Comparison of ENCODE assay signal across 8 mouse cellular contexts in genomic region chr9:50696851-50697705, GRCm38 (mm10). TPM values are rescaled to one million over a fixed set of nuclear protein-coding genes. Genes with fewer than 3 reads are reported as not detected.
DNase-seq lines count a peak whose midpoint lies in the region; ATAC-seq and TF ChIP-seq lines count a peak whose summit lies in the region.

No protein-coding gene starts in this region.

- no peak for DNase-seq in lung, adult 2 months
- DNase-seq in lung, postnatal 10 days = no peak
- no peak for DNase-seq in embryonic facial prominence, embryonic 14.5 days (ENCODE audit: low spot score)
- DNase-seq in left cerebral cortex, postnatal 25 days (ENCODE audit: low spot score in 2 of 2) = no peak
- DNase-seq in kidney, adult 2 months = no peak
- DNase-seq in right cerebral cortex, adult 2 months (ENCODE audit: low spot score in 2 of 2) = no peak

- H3K4me3 ChIP-seq in lung, adult 2 months (replicated peaks; ENCODE audit: extremely low read depth, low read depth, low read length) = peak overlapping the region; percentile 13
- peak overlapping the region; percentile 56 for H3K4me3 ChIP-seq in embryonic facial prominence, embryonic 14.5 days (ENCODE audit: low read depth, low read length)
- peak overlapping the region; percentile 32 for H3K4me3 ChIP-seq in intestine, postnatal 0 days (ENCODE audit: low read depth, low read length)
- peak overlapping the region; percentile 67 for H3K4me3 ChIP-seq in neural tube, embryonic 14.5 days (ENCODE audit: low read depth, low read length)
- no peak overlapping the region for H3K4me3 ChIP-seq in kidney, adult 2 months (ENCODE audit: insufficient read depth, low read depth, low read length)

- no peak for TF ChIP-seq CTCF in lung, adult 2 months (IDR thresholded peaks at IDR 0.05; ENCODE audit: insufficient read depth, low read length)
- TF ChIP-seq CTCF in intestine, postnatal 0 days (IDR thresholded peaks at IDR 0.05; ENCODE audit: low read depth) = no peak
- no peak for TF ChIP-seq CTCF in kidney, adult 2 months (conservative IDR thresholded peaks at IDR 0.05; ENCODE audit: insufficient read depth, insufficient read length, low read depth, low read length)

- H3K27ac ChIP-seq in embryonic facial prominence, embryonic 14.5 days (replicated peaks; ENCODE audit: low read depth, low read length) = no peak overlapping the region
- H3K27ac ChIP-seq in intestine, postnatal 0 days (ENCODE audit: low read depth, low read length) = no peak overlapping the region
- peak overlapping the region; percentile 64; the same call in 1 of the 2 replicates for H3K27ac ChIP-seq in neural tube, embryonic 14.5 days (ENCODE audit: low read depth, low read length)
- no peak overlapping the region for H3K27ac ChIP-seq in kidney, adult 2 months (ENCODE audit: insufficient read depth, low read depth, low read length)

- WGBS in lung, adult 2 months = 69% methylated on average over 12 of the region's 12 CpGs
- WGBS in embryonic facial prominence, embryonic 14.5 days = 63% methylated on average over 12 of the region's 12 CpGs
- WGBS in intestine, postnatal 0 days = 60% methylated on average over 12 of the region's 12 CpGs
- 31% methylated on average over 12 of the region's 12 CpGs for WGBS in neural tube, embryonic 14.5 days
- 78% methylated on average over 12 of the region's 12 CpGs for WGBS in kidney, adult 2 months

- intact Hi-C loops in left cerebral cortex, postnatal 25 days (cut with DNase I) = no loop called here

- peaks cover 13% of the 10 kb centered on the region for H3K4me1 ChIP-seq in lung, adult 2 months (ENCODE audit: control insufficient read depth, insufficient read depth, low read length)
- H3K4me1 ChIP-seq in embryonic facial prominence, embryonic 14.5 days (ENCODE audit: control insufficient read depth, insufficient read depth, low read length) = peaks cover 10% of the 10 kb centered on the region; the same call in 1 of the 2 replicates
- no peaks in the 10 kb centered on the region for H3K4me1 ChIP-seq in intestine, postnatal 0 days (replicated peaks; ENCODE audit: control insufficient read depth, insufficient read depth, low read length)
- H3K4me1 ChIP-seq in neural tube, embryonic 14.5 days (ENCODE audit: control insufficient read depth, insufficient read depth, low read length) = peaks cover 12% of the 10 kb centered on the region
- H3K4me1 ChIP-seq in kidney, adult 2 months (ENCODE audit: control insufficient read depth, insufficient read depth, low read length) = peaks cover 3% of the 10 kb centered on the region; the same call in 1 of the 2 replicates

- H3K9me3 ChIP-seq in embryonic facial prominence, embryonic 14.5 days (ENCODE audit: control insufficient read depth, low read length) = no peaks in the 10 kb centered on the region
- no peaks in the 10 kb centered on the region for H3K9me3 ChIP-seq in intestine, postnatal 0 days (ENCODE audit: control insufficient read depth)
- no peaks in the 10 kb centered on the region for H3K9me3 ChIP-seq in neural tube, embryonic 14.5 days (ENCODE audit: control insufficient read depth, low read length)

- H3K27me3 ChIP-seq in embryonic facial prominence, embryonic 14.5 days (replicated peaks; ENCODE audit: control insufficient read depth, insufficient read depth, low read length) = peaks cover 9% of the 10 kb centered on the region; the same call in 1 of the 2 replicates
- peaks cover 10% of the 10 kb centered on the region; the same call in 1 of the 2 replicates for H3K27me3 ChIP-seq in intestine, postnatal 0 days (replicated peaks; ENCODE audit: control insufficient read depth, insufficient read depth, low read length)
- H3K27me3 ChIP-seq in neural tube, embryonic 14.5 days (ENCODE audit: control insufficient read depth, insufficient read depth, low read length) = no peaks in the 10 kb centered on the region
- no peaks in the 10 kb centered on the region for H3K27me3 ChIP-seq in kidney, adult 2 months (replicated peaks; ENCODE audit: control insufficient read depth, insufficient read depth, low read length)

- H3K4me2 ChIP-seq in embryonic facial prominence, embryonic 14.5 days (ENCODE audit: low read depth, low read length) = peak overlapping the region; percentile 100
- H3K4me2 ChIP-seq in intestine, postnatal 0 days (replicated peaks; ENCODE audit: low read depth) = peak overlapping the region; percentile 94
- H3K4me2 ChIP-seq in neural tube, embryonic 14.5 days (ENCODE audit: low read depth, low read length) = peak overlapping the region; percentile 97

- H3K9ac ChIP-seq in embryonic facial prominence, embryonic 14.5 days (ENCODE audit: low read depth, low read length) = peak overlapping the region; percentile 5
- H3K9ac ChIP-seq in intestine, postnatal 0 days (ENCODE audit: low read depth, low read length) = no peak overlapping the region
- peak overlapping the region; percentile 54 for H3K9ac ChIP-seq in neural tube, embryonic 14.5 days (replicated peaks; ENCODE audit: low read depth, low read length)

- TF ChIP-seq POLR2A in lung, adult 2 months (IDR thresholded peaks at IDR 0.05; ENCODE audit: borderline replicate concordance, extremely low read depth, low read depth, low read length) = no peak
- TF ChIP-seq POLR2A in kidney, adult 2 months (IDR thresholded peaks at IDR 0.05; ENCODE audit: low read depth, low read length) = no peak

- H3K36me3 ChIP-seq in embryonic facial prominence, embryonic 14.5 days (ENCODE audit: control insufficient read depth, insufficient read depth, low read length) = peaks cover 9% of the 10 kb centered on the region; the same call in 1 of the 2 replicates
- no peaks in the 10 kb centered on the region for H3K36me3 ChIP-seq in intestine, postnatal 0 days (ENCODE audit: control insufficient read depth, insufficient read depth)
- H3K36me3 ChIP-seq in neural tube, embryonic 14.5 days (ENCODE audit: control insufficient read depth, insufficient read depth, low read length) = peaks cover 18% of the 10 kb centered on the region; the same call in 1 of the 2 replicates
- H3K36me3 ChIP-seq in kidney, adult 2 months (ENCODE audit: control insufficient read depth, insufficient read depth, low read length) = no peaks in the 10 kb centered on the region

- no peak for ATAC-seq in embryonic facial prominence, embryonic 14.5 days (ENCODE audit: low read depth)
- ATAC-seq in intestine, postnatal 0 days = no peak
- no peak for ATAC-seq in neural tube, embryonic 14.5 days (ENCODE audit: low read depth)

RNA-seq across cellular contexts. Expression of gene Dlat, which starts 37.5 kb away (rescaled TPM):
- 13.2 and 20.5 TPM in 2 replicates for polyA plus RNA-seq in lung, adult 2 months (2012; rRNA removed)
- polyA plus RNA-seq in embryonic facial prominence, embryonic 14.5 days (2014; fragmentation: Nextera tagmentation; extraction: Ambion mirVana) = 60.1 and 65.9 TPM in 2 replicates
- 35.3 and 41.7 TPM in 2 replicates for polyA plus RNA-seq in intestine, postnatal 0 days (2015; fragmentation: Nextera tagmentation; extraction: Ambion mirVana)
- polyA plus RNA-seq in neural tube, embryonic 14.5 days (2014; fragmentation: Nextera tagmentation; extraction: Ambion mirVana) = 65.1 and 67.2 TPM in 2 replicates
- total RNA-seq in left cerebral cortex, postnatal 25 days (2021) = 100 to 1,000 TPM; 115 to 117 TPM
- polyA plus RNA-seq in kidney, adult 2 months (2012; rRNA removed) = 60.8 and 70.8 TPM in 2 replicates

RNA-seq across cellular contexts. Expression of gene Dixdc1, which starts 42.2 kb away (rescaled TPM):
- 7.1 and 9.9 TPM in 2 replicates for polyA plus RNA-seq in lung, adult 2 months (2012; rRNA removed)
- polyA plus RNA-seq in embryonic facial prominence, embryonic 14.5 days (2014; fragmentation: Nextera tagmentation; extraction: Ambion mirVana) = 14.0 and 16.9 TPM in 2 replicates
- 2.4 and 2.9 TPM in 2 replicates for polyA plus RNA-seq in intestine, postnatal 0 days (2015; fragmentation: Nextera tagmentation; extraction: Ambion mirVana)
- 39.2 and 41.4 TPM in 2 replicates for polyA plus RNA-seq in neural tube, embryonic 14.5 days (2014; fragmentation: Nextera tagmentation; extraction: Ambion mirVana)
- 10 to 100 TPM; 75.4 to 80.8 TPM for total RNA-seq in left cerebral cortex, postnatal 25 days (2021)
- polyA plus RNA-seq in kidney, adult 2 months (2012; rRNA removed) = 4.6 and 5.3 TPM in 2 replicates

RNA-seq across cellular contexts. Expression of gene 2310030G06Rik, which starts 49.3 kb away (rescaled TPM):
- polyA plus RNA-seq in lung, adult 2 months (2012; rRNA removed) = 14.1 and 23.5 TPM in 2 replicates
- 4.0 and 6.8 TPM in 2 replicates for polyA plus RNA-seq in embryonic facial prominence, embryonic 14.5 days (2014; fragmentation: Nextera tagmentation; extraction: Ambion mirVana)
- polyA plus RNA-seq in intestine, postnatal 0 days (2015; fragmentation: Nextera tagmentation; extraction: Ambion mirVana) = 45.3 and 50.2 TPM in 2 replicates
- polyA plus RNA-seq in neural tube, embryonic 14.5 days (2014; fragmentation: Nextera tagmentation; extraction: Ambion mirVana) = 2.1 and 2.7 TPM in 2 replicates
- 1 to 10 TPM; 2.1 to 2.8 TPM for total RNA-seq in left cerebral cortex, postnatal 25 days (2021)
- polyA plus RNA-seq in kidney, adult 2 months (2012; rRNA removed) = 39.0 and 41.1 TPM in 2 replicates

RNA-seq across cellular contexts. Expression of gene Cryab, which starts 54.0 kb away (rescaled TPM):
- 405 and 528 TPM in 2 replicates for polyA plus RNA-seq in lung, adult 2 months (2012; rRNA removed)
- polyA plus RNA-seq in embryonic facial prominence, embryonic 14.5 days (2014; fragmentation: Nextera tagmentation; extraction: Ambion mirVana) = 218 and 275 TPM in 2 replicates
- polyA plus RNA-seq in intestine, postnatal 0 days (2015; fragmentation: Nextera tagmentation; extraction: Ambion mirVana) = 80.4 and 83.2 TPM in 2 replicates
- polyA plus RNA-seq in neural tube, embryonic 14.5 days (2014; fragmentation: Nextera tagmentation; extraction: Ambion mirVana) = 3.4 and 14.5 TPM in 2 replicates
- 100 to 1,000 TPM; 125 to 140 TPM for total RNA-seq in left cerebral cortex, postnatal 25 days (2021)
- polyA plus RNA-seq in kidney, adult 2 months (2012; rRNA removed) = 548 and 676 TPM in 2 replicates

RNA-seq across cellular contexts. Expression of gene Hspb2, which starts 55.1 kb away (rescaled TPM):
- 65.3 and 88.6 TPM in 2 replicates for polyA plus RNA-seq in lung, adult 2 months (2012; rRNA removed)
- 112 and 136 TPM in 2 replicates for polyA plus RNA-seq in embryonic facial prominence, embryonic 14.5 days (2014; fragmentation: Nextera tagmentation; extraction: Ambion mirVana)
- 10.3 and 10.4 TPM in 2 replicates for polyA plus RNA-seq in intestine, postnatal 0 days (2015; fragmentation: Nextera tagmentation; extraction: Ambion mirVana)
- 0.72 TPM in 1 of 2 replicates, not detected in the other for polyA plus RNA-seq in neural tube, embryonic 14.5 days (2014; fragmentation: Nextera tagmentation; extraction: Ambion mirVana)
- total RNA-seq in left cerebral cortex, postnatal 25 days (2021) = 1 to 10 TPM; 1.4 to 1.5 TPM
- 20.0 and 21.1 TPM in 2 replicates for polyA plus RNA-seq in kidney, adult 2 months (2012; rRNA removed)
